Mouse (Mus musculus): ENCODE data around the gene Vmn1r163. TPM values are rescaled to one million over a fixed set of nuclear protein-coding genes. Genes with fewer than 3 reads are reported as not detected.
"Not testable (repeated sequence)": the region's sequence is repeated elsewhere in the genome, so short reads cannot be mapped to it uniquely, and the experiment has no call there.

The Vmn1r163 gene
- not detected in 2 replicates for polyA plus RNA-seq (2015; fragmentation: Nextera tagmentation; extraction: Ambion mirVana)

DNA sequence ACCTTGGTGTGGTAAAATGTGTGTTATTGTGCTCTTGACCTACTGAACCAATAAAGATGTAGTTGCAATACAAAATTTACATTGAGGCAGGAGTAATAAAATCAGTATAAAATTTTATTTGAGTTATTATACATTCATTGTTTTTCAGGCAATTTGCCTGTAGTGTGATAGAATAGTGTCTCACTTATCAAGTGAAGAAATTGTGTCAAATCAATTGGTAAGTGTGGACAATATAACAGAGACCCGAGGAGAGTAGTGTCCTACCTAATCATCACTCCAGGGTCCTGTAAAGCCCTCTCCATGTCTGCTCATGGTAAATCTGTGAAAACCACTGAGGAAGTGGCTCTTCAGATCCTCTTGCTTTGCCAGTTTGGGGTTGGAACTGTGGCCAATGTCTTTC, at the start of gene Vmn1r163:
Vmn1r163 (plus strand) TSS at position 301 of the 400 bp plus-strand sequence.
- not testable (repeated sequence) for H3K27ac ChIP-seq (replicated peaks); H3K4me2 ChIP-seq; ATAC-seq (ENCODE audit: low FRiP score); H3K4me1 ChIP-seq; H3K36me3 ChIP-seq; H3K4me3 ChIP-seq (replicated peaks); H3K9ac ChIP-seq (replicated peaks); H3K9me3 ChIP-seq (replicated peaks); H3K27me3 ChIP-seq (replicated peaks)
- no CpG with 5 or more reads among the region's 1 CpGs for WGBS

- H3K4me1 ChIP-seq; H3K4me3 ChIP-seq (replicated peaks); ATAC-seq (ENCODE audit: low FRiP score); H3K36me3 ChIP-seq; H3K9me3 ChIP-seq (replicated peaks); H3K9ac ChIP-seq (replicated peaks); H3K4me2 ChIP-seq; H3K27me3 ChIP-seq (replicated peaks); H3K27ac ChIP-seq (replicated peaks): not testable (repeated sequence)
- no CpG with 5 or more reads among the region's 3 CpGs for WGBS
These were observed 35.5 kb upstream of the Vmn1r163 start, which contains the start of gene Gm4216 for GRCm38 (mm10) chr7:23019823-23020222. Gene Gm4216 (minus strand): TSS chr7:23019923.

DNA sequence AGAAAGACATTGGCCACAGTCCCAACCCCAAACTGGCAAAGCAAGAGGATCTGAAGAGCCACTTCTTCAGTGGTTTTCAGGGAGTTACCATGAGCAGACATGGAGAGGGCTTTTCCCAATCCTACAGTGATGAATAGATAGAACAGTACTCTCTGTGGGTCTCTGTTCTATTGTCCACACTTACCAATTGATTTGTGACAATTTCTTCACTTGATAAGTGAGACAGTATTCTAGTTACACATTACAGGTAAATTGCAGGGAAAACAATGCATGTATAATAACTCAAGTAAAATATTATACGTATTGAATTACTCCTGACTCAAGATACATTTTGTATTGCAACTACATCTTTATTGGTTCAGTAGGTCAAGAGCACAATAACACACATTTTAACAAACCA, 12.0 kb downstream of the Vmn1r163 start, which contains the start of gene Gm8720:
Gm8720 (minus strand) TSS at position 101 of the 400 bp plus-strand sequence.
- not testable (repeated sequence) for H3K4me1 ChIP-seq; H3K27me3 ChIP-seq (replicated peaks); ATAC-seq (ENCODE audit: low FRiP score); H3K4me2 ChIP-seq; H3K9me3 ChIP-seq (replicated peaks); H3K4me3 ChIP-seq (replicated peaks); H3K36me3 ChIP-seq; H3K9ac ChIP-seq (replicated peaks); H3K27ac ChIP-seq (replicated peaks)
- no CpG with 5 or more reads among the region's 1 CpGs for WGBS

Other genes starting within 250 kb of the Vmn1r163 start
- gene Vmn1r159, start 211.9 kb upstream of the Vmn1r163 start, polyA plus RNA-seq (2015; fragmentation: Nextera tagmentation; extraction: Ambion mirVana): not detected in 2 replicates
- gene Vmn1r160, start 184.3 kb upstream of the Vmn1r163 start, polyA plus RNA-seq (2015; fragmentation: Nextera tagmentation; extraction: Ambion mirVana): not detected in 2 replicates
- gene Gm4214, start 70.9 kb upstream of the Vmn1r163 start, polyA plus RNA-seq (2015; fragmentation: Nextera tagmentation; extraction: Ambion mirVana): not detected in 2 replicates
- not detected in 2 replicates for gene Gm4216, start 35.6 kb upstream of the Vmn1r163 start, polyA plus RNA-seq (2015; fragmentation: Nextera tagmentation; extraction: Ambion mirVana)
- not detected in 2 replicates for gene Gm8720, start 11.9 kb downstream of the Vmn1r163 start, polyA plus RNA-seq (2015; fragmentation: Nextera tagmentation; extraction: Ambion mirVana)
- not detected in 2 replicates for gene Gm10662, start 88.9 kb downstream of the Vmn1r163 start, polyA plus RNA-seq (2015; fragmentation: Nextera tagmentation; extraction: Ambion mirVana)
- gene Vmn1r165, start 161.8 kb downstream of the Vmn1r163 start, polyA plus RNA-seq (2015; fragmentation: Nextera tagmentation; extraction: Ambion mirVana): not detected in 2 replicates
- gene Vmn1r166, start 196.1 kb downstream of the Vmn1r163 start, polyA plus RNA-seq (2015; fragmentation: Nextera tagmentation; extraction: Ambion mirVana): not detected in 2 replicates
- gene Gm6902, start 223.4 kb downstream of the Vmn1r163 start, polyA plus RNA-seq (2015; fragmentation: Nextera tagmentation; extraction: Ambion mirVana): not detected in 2 replicates
- gene Nlrp4e, start 245.7 kb downstream of the Vmn1r163 start, polyA plus RNA-seq (2015; fragmentation: Nextera tagmentation; extraction: Ambion mirVana): not detected in 2 replicates

Data from neural tube, embryonic 15.5 days (tissue).